Mouse (Mus musculus): ENCODE results near the gene E330021D16Rik.
A peak's percentile ranks its signal among the peaks of the same experiment; 100 is the strongest.

Gene E330021D16Rik

DNA sequence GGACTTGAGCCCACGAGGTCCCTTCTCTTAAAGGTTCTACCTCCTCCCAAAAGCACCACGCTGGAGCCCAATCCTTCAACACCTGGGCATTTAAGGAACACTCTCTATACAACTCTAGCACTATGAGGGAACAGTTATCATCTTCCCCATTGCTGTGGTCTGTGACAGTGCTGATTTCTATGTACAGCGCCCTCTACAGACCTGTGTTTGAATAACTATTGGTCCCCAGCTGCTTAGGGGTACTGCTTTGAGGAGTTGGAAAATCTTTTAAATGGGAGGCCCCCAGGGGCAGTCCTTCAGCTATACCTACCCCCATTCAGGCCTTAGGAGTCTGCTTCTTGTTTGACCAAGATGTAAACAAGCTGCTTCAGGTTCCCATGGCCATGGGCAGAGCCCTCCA is 5.7 kb upstream of the E330021D16Rik start:
- peak; percentile 10 for DNase-seq (ENCODE audit: low spot score)

DNA sequence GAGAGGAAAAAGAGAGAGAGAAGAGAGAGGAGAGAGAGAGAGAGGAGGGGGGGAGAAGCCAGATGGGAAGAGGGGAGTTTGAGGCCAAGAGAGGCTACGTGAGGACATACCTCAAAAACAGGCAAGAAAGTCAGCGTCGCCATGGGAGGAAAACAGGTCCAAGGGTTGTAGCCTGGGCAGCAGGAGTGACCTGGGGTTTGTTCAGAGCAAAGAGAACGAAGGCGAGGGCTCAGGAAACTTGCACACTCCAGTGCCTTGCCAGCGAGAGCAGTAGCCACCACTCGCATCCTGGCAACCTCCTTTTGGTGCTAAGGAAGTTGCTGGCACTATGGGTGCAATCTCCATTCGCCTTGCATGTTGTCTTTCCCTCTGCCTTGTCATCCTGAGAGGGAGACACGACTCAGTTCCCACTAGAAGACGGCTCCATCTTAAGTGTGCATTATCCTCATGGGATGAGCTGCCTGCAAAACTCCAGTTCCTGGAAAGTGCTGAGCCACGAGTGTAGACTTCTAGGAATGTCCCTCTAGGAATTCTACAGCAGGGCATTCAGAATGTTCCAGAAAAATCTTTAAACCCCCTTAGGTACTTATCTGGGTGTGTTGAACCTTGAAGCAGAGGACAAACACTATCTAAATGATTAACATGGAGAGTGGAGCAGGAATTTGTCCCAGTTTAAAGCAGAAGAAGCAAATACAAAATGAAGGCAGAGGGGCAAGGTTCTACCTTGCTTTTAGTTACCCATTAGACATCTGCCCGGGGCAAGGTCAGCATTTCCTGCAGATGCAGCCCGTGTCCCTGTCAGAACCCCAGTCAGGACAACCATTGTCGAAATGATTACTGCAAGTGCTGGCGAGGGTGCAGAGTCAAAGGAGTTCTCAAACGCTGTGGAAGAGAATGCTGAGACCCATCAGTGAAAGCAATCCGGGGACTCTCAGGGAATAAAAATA is 3.8 kb upstream of the E330021D16Rik start:
- no peak for DNase-seq (ENCODE audit: low spot score)

DNA sequence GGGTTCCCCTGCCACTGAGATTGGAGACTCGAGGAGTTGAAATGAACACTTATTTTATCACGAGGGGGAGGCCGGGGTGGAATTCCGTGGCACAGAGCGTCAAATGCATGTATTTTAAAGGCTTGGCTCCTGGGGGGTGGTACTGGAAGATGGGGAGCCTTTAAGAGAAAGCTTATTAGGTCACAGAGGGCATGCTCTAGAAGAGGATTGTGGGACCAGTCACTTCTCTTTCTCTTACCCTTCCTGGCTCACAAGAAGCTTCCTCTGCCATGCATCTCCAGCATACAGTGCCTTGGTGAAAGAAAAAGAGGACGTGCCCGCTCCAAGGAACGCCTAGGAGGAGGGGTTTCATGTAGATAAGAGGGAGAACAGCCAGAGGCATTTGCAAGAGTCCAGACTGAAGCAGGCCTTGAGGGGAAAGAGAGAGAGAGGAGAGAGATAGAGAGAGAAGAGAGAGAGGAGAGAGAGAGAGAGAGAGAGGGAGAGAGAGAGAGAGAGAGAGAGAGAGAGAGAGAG is 3.0 kb upstream of the E330021D16Rik start:
- DNase-seq (ENCODE audit: low spot score): no peak

DNA sequence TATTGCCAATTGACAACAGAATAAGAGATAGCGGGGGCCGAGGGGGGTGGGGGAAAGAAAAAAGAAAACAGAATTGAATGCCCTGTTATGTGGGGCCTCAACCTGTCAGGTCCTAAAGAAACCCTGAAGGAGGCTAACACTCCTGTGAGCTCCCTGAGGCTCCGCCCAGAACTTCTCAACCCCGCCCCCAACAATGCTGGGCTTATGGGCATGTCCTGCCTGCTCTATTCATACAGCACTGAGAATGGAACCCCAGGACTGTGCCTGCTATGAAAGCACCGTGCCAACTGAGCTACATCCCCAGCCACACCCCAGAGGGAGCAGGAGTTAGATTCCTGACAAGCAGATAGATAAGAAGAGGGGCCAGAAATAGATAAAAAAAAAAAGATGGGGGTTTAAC is 2.5 kb upstream of the E330021D16Rik start:
- peak; percentile 13 for DNase-seq (ENCODE audit: low spot score)

DNA sequence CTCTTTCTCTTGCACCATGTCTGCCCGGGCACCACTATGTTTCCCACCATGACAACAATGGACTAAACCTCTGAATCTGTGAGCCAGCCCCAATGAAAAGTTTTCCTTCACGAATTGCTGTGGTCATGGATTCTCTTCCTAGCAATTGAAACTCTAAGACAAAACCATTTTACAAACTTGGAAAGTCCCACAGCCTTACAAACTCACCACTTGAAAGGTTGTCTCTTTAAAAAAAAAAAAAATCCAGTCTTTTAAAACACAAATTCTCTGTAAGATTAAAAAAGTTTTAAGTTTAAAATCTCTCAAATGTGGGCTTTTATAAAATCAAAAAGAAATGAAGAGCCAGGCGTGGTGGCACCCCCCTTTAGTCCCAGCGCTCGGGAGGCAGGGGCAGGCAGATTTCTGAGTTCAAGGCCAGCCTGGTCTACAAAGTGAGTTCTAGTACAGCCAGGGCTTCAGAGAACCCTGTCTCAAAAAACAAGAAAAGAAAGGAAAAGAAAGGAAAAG is 1.5 kb downstream of the E330021D16Rik start:
- DNase-seq (ENCODE audit: low spot score): no peak

DNA sequence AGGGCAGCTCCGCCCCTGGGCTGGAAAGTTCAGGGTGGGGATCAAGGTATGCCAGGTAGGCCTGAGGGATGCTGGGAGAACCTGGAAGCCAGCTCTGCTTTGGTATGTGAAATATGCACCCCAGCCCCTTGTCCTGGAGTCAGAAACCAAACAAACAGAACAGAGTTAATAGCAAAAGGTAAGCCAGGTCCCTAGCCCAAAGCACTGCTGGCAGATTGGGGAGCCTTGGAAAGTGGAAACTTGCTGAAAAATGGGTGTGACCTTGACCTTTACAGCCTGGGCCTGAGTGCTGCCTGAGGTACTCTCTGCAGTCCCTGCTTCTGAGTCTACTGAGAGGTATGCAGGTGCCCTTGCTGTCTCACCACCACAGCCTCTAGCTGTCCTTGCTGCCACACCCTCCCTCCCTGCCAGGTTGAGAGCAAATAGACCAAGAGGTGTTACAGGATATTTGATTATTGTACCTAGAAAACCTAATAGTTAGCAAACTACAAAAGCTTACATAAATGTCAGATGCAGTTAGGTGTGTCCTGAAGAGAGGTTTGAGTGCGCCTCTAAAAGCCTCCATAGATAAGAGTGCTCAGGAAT is 7.7 kb downstream of the E330021D16Rik start:
- DNase-seq (ENCODE audit: low spot score): no peak

DNA sequence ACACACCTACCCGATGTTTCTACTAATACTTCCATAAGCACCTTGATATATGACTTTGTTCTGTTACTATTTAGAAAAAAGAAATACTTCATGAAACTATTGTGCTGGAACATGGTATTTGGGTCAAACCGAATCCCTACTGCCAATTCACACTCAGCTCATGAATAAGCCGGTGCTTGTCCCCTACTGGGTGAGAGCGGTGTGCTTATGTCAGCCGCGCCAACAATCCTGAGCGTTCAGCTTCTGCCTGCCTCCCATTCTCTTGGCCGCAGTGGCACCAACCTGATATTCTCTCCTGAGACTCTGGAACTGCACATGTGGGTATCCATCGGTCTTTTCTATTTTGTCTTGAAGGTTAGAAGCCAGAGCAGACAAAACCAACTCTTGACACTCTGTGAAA is 18.5 kb downstream of the E330021D16Rik start:
- DNase-seq (ENCODE audit: low spot score): no peak

DNA sequence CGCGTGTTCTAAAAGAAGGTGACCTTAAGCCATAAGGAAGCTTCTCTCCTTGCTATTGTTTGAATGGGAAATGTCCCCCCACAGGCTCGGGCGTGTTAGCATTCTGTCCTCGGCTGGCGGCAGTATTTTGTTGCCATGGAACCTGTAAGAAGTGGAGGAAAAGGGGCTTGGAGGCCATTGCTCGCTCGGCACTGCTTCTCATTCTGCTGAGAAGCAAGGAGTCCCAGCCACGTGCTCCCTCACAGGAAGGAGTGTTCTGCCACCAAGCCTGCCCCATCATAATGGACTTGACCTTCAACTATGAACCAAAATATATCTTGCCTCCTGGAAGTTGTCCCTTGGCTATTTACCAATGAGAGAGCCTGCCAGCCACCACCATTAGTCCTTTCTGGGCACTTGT is 25.1 kb downstream of the E330021D16Rik start:
- no peak for DNase-seq (ENCODE audit: low spot score)

DNA sequence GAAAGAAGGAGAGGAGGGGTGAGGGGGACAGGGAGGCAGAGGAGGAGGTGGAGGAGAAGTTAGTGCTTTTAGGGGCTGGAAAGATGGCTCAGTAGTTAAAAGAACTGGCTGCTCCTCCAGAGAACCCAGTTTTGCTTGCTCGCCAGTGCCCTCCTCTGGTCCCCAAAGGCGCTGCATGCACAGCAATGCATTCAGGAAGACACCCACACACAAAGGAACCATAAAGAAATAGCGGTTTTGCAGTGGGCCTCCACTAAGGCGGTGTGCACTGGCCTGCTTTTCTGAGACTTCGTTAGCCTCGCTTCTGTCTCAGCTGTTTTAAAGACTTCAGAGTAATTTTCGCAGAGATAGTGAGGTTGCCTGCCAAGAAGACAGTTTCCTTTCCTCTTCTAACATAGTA is 30.1 kb downstream of the E330021D16Rik start:
- no peak for DNase-seq (ENCODE audit: low spot score)

DNA sequence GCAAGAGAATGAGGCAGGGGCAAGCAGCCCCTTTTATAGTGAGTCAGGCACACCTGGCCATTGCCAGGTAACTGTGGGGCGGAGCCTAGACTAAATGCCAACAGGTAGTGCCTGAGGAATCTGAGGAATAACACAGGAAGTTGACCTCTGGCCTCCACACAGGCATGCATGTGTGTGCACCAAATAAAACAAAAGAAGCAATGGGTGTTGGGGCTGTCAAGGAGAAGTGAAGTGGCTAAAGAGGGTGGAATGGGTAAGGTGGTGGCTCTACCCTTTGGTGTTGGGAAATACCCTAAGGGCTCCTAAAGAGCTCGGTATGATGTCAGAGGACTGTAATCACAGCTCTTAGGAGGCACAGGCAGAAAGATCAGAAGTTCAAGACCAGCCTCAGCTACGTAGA is 32.2 kb downstream of the E330021D16Rik start:
- no peak for DNase-seq (ENCODE audit: low spot score)

DNA sequence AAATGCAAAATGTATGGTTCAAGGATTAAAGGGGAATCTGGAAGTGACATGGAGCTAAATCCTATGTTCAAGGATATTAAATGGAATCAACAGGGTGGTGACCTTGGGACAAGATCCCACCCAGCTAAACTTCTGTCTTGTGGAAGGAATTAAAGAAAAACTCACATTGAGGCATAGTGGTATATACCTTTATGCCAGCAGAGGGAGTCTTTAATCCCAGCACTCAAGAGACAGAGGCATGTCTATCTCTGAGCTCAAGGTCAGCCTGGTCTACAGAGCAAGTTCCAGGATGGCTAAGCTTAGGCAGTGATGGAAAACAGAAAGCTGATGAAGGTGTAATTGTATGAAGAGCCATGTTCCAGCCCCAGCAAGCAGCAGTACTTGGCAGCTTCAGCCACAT is 39.3 kb downstream of the E330021D16Rik start:
- DNase-seq (ENCODE audit: low spot score): no peak

DNA sequence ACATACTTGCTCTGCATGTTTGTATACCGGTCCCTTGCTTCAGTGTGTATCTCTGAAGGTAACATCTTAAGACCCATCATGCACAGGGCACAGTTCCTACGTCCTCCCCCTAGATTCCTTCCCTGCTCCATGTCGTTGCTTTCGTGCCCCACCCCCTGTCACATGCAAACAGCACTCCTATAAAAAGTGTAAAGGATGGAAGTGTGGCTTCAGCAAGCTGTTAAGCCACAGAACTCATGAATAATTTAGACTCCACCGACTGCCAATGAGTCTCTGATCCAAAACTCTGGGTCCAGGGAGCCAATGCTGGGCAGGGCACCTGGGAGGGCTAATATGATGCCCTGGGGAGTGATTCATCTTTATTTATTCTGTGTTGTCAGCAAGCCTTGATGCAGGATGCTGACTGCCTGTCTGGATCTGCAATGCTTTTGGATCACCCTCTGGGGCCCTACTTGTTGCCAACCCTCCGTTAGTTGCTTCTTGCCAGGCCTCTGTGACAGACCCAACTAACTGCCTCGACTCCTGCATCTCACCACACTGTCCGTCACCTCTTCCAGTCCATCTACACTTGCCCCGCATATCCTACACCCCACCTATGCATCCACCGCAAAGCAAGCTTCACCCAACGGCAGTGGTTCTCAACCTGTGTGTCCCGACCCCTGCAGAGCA is 50.8 kb downstream of the E330021D16Rik start:
- no peak for DNase-seq (ENCODE audit: low spot score)

DNA sequence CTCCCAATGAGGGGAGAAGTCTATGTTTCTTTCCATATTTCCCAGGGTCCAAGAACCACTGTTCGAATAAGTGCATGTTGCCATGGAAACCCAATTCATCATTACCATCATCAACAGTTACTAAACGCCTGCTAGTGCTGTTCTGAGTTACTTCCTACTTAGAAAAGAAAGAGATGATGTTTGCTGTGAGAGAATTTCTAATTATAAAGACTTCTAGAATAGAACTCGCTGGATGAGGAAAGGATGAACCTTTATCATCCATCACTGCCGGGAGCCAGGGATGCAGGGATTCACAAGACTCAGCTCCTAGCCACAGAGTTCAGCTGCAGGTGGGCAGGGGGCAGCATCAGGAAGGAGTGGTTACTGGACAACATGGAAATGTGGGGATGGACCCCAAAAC is 51.4 kb downstream of the E330021D16Rik start:
- no peak for DNase-seq (ENCODE audit: low spot score)

DNA sequence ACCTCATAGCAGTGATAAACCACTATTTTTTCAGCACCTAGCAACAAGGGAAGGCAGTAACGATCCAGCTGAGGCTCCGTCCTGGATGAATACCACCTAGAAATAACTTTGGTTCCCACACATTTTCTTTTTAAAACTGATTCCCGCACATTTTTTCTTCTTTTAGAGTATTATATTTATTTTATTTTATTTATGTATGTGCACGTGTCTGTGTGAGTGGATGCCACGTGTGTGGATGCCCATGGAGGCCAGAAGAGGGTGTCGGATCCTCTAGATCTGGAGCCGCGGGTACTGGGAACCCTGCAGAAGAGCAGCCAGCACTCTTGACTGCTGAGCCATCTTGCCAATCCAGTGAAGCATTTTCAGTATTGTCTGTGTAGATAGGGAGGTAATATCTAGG is 52.1 kb downstream of the E330021D16Rik start:
- no peak for DNase-seq (ENCODE audit: low spot score)

DNA sequence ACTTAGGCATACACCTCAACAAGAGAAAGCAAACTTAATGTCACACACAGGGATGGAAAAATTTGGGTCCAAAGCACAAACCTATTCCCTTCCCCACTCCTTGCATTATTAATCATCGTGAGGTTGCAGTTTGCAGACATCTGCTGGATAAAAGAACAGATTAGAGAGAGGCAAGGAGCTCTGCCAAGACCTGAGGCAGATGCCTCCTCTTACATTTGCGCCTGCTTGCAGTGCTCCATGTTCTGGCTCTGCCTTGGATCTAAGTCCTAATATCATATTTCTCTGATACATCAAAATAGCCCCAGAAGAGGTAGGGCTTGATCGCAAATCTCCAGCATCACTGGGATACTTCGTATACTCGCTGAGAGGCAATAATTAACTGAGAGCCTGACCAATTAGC is 56.9 kb downstream of the E330021D16Rik start:
- no peak for DNase-seq (ENCODE audit: low spot score)

DNA sequence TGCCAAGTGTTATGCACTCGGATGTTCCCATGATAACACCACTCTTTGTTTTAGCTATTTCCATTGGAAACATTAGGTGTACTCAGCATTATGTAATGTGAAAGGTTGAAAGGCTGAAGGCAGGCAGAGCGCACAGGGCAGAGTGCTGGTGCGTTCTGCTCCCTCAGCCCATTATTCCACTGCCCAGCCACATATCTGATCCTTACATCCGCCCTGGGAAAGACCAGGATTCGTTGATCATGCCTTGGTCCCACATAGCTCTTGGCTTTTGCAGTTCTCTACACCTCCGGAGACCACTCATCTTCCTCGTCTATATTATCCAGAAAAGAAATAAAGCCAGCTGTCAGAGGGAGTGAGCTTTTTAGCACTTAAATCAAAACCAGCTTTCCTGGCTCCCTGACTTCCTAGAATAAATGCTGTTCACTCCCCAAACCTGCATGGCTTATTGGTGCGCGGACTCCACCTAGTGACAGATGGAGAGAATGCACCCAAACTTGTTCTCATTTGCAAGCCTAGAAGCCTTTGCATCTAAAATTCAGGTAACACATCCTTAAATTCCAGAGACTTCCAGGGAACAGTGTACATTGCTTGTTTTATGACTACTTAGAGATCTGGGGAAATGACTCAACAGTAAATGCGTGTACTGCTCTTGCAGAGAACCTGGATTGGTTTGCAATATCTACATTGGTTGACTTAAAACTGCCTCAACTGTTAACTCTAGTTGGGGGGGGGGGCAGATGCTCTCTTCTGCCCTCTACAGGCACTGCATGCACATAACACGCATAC is 61.8 kb downstream of the E330021D16Rik start:
- DNase-seq (ENCODE audit: low spot score): peak; percentile 14

All from c-Kit-positive CD71-positive TER-119-positive erythroid progenitor cells, embryonic 14.5 days (primary cell).